Mouse (Mus musculus) embryonic fibroblast, embryonic 13.5 days (primary cell): ENCODE data around the gene S100a11.

ENCODE experiments used
- CTCF ChIP-seq: IDR thresholded peaks from 2 replicates; pipeline ENCODE4 v1.5.1; 2011; ENCODE audit warnings: mild to moderate bottlenecking, control low read depth, low read length, moderate library complexity, borderline replicate concordance; ENCODE audit not compliant: insufficient read depth
- POLR2A ChIP-seq: IDR thresholded peaks from 2 replicates; pipeline ENCODE4 v1.6.1; 2011; ENCODE audit warnings: low read depth, mild to moderate bottlenecking, control low read depth, low read length, moderate library complexity

GRCm38 (mm10) chr3:93485611-93486010 lies 34.7 kb upstream of the S100a11 start:
- no peak for TF ChIP-seq CTCF
- no peak for TF ChIP-seq POLR2A
